Mouse (Mus musculus): ENCODE data around the gene Txnip. TPM values are rescaled to one million over a fixed set of nuclear protein-coding genes. Genes with fewer than 3 reads are reported as not detected.

Gene Txnip
- polyA plus RNA-seq, 1 experiment from 2014 or later: 257 TPM

GRCm38 (mm10) chr3:96569966-96570605, 12.3 kb downstream of the Txnip start:
- Histone ChIP-seq H3K9ac (ENCODE audit: low read length) (no peak overlapping the region), H3K9me3 (ENCODE audit: control insufficient read depth, low read length) (no peaks in the 10 kb centered on the region), H3K27ac (replicated peaks in 1 of 2; ENCODE audit: control insufficient read depth in 1 of 2, insufficient read depth in 1 of 2, low read depth in 2 of 2, low read length in 2 of 2) (0 out of 4 replicates have a peak overlapping the region, but pooled peaks of 1 of the 2 experiments have one; percentile 10), H3K27me3 (ENCODE audit: control insufficient read depth, insufficient read depth, low read length) (no peaks in the 10 kb centered on the region), H3K4me1 (ENCODE audit: control insufficient read depth in 2 of 2, insufficient read depth in 2 of 2, low read length in 2 of 2) (peaks cover 26 to 50% of the 10 kb centered on the region in 2 experiments), H3K4me2 (ENCODE audit: low read length) (peak overlapping the region; percentile 18; the same call in 1 of the 2 replicates), H3K4me3 (ENCODE audit: control insufficient read depth in 1 of 2, insufficient read depth in 1 of 2, low read depth in 1 of 2, low read length in 2 of 2) (no peak overlapping the region), H3K36me3 (ENCODE audit: control insufficient read depth, insufficient read depth, low read length) (no peaks in the 10 kb centered on the region)
- no peak for ATAC-seq (ENCODE audit: insufficient number of reproducible peaks, insufficient read depth, low FRiP score, low read depth)
- 78% methylated on average over 11 of the region's 11 CpGs for WGBS

DNA sequence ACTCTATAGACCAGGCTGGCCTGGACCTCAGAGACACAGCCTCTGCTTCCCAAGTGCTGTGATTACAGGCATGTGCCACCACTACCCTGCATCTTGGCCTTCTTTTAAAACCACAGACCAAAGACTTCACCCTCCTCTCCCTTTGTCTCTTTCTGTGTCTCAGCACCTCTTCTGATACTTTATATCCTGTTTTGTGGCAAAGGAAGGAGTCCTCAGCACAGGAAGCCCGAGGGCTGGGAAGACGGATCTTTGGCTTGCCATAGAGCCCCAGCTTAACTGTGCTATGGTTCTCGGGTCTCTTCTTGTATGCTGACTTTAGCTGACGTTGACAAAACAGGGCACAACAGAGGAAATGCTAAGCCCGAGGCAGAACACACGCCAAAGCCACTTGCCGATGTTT, 12.9 kb downstream of the Txnip start:
- H3K36me3 ChIP-seq (ENCODE audit: control insufficient read depth, insufficient read depth, low read length): no peaks in the 10 kb centered on the region
- no peaks in the 10 kb centered on the region for H3K27me3 ChIP-seq (ENCODE audit: control insufficient read depth, insufficient read depth, low read length)
- H3K4me2 ChIP-seq (ENCODE audit: low read length): no peak overlapping the region
- H3K9me3 ChIP-seq (ENCODE audit: control insufficient read depth, low read length): no peaks in the 10 kb centered on the region
- peaks cover 30 to 56% of the 10 kb centered on the region in 2 experiments for H3K4me1 ChIP-seq (ENCODE audit: control insufficient read depth in 2 of 2, insufficient read depth in 2 of 2, low read length in 2 of 2)
- no peak overlapping the region for H3K4me3 ChIP-seq (ENCODE audit: control insufficient read depth in 1 of 2, insufficient read depth in 1 of 2, low read depth in 1 of 2, low read length in 2 of 2)
- WGBS: 65% methylated on average over 7 of the region's 7 CpGs
- ATAC-seq (ENCODE audit: insufficient number of reproducible peaks, insufficient read depth, low FRiP score, low read depth): no peak
- H3K9ac ChIP-seq (ENCODE audit: low read length): no peak overlapping the region
- H3K27ac ChIP-seq (replicated peaks in 1 of 2; ENCODE audit: control insufficient read depth in 1 of 2, insufficient read depth in 1 of 2, low read depth in 2 of 2, low read length in 2 of 2): peak overlapping the region; percentile 10 to 18; a peak in 1 of 4 replicates

DNA sequence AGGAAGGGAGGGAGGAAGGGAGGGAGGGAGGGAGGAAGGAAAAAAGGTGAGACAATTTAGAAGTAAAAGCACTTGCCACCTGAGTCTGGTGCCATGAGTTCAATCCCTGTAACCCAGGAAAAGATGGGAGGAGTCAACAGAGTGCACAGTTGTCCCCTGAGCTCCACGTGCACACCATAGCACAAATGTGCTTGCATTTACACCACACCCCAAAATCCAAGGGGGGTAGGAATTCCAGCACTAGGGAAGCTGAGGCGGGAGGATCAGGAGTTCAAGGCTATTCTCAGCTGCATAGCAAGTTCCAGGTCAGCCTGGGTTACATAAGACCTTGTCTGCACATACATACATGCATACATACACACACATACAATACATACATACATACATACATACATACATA, 13.6 kb downstream of the Txnip start:
- Histone ChIP-seq H3K4me2 (ENCODE audit: low read length) (no peak overlapping the region), H3K27me3 (ENCODE audit: control insufficient read depth, insufficient read depth, low read length) (no peaks in the 10 kb centered on the region), H3K36me3 (ENCODE audit: control insufficient read depth, insufficient read depth, low read length) (no peaks in the 10 kb centered on the region), H3K9me3 (ENCODE audit: control insufficient read depth, low read length) (no peaks in the 10 kb centered on the region), H3K4me3 (ENCODE audit: control insufficient read depth in 1 of 2, insufficient read depth in 1 of 2, low read depth in 1 of 2, low read length in 2 of 2) (no peak overlapping the region), H3K27ac (replicated peaks in 1 of 2; ENCODE audit: control insufficient read depth in 1 of 2, insufficient read depth in 1 of 2, low read depth in 2 of 2, low read length in 2 of 2) (peak overlapping the region in 1 of 2 experiments; percentile 68; a peak in 3 of 4 replicates), H3K9ac (ENCODE audit: low read length) (no peak overlapping the region), H3K4me1 (ENCODE audit: control insufficient read depth in 2 of 2, insufficient read depth in 2 of 2, low read length in 2 of 2) (peaks cover 36 to 63% of the 10 kb centered on the region in 2 experiments)
- 77% methylated on average over 2 of the region's 2 CpGs for WGBS
- no peak for ATAC-seq (ENCODE audit: insufficient number of reproducible peaks, insufficient read depth, low FRiP score, low read depth)

- Histone ChIP-seq H3K36me3 (ENCODE audit: control insufficient read depth, insufficient read depth, low read length) (no peaks in the 10 kb centered on the region), H3K4me2 (ENCODE audit: low read length) (no peak overlapping the region), H3K27ac (replicated peaks in 1 of 2; ENCODE audit: control insufficient read depth in 1 of 2, insufficient read depth in 1 of 2, low read depth in 2 of 2, low read length in 2 of 2) (peak overlapping the region; percentile 61 to 68), H3K9ac (ENCODE audit: low read length) (no peak overlapping the region; the same call in 1 of the 2 replicates), H3K4me1 (ENCODE audit: control insufficient read depth in 2 of 2, insufficient read depth in 2 of 2, low read length in 2 of 2) (peaks cover 40 to 64% of the 10 kb centered on the region in 2 experiments), H3K27me3 (ENCODE audit: control insufficient read depth, insufficient read depth, low read length) (no peaks in the 10 kb centered on the region), H3K9me3 (ENCODE audit: control insufficient read depth, low read length) (no peaks in the 10 kb centered on the region), H3K4me3 (ENCODE audit: control insufficient read depth in 1 of 2, insufficient read depth in 1 of 2, low read depth in 1 of 2, low read length in 2 of 2) (no peak overlapping the region)
- ATAC-seq (ENCODE audit: insufficient number of reproducible peaks, insufficient read depth, low FRiP score, low read depth): no peak
- 61% methylated on average over 16 of the region's 16 CpGs for WGBS
Measured at GRCm38 (mm10) chr3:96571896-96572698, 14.3 kb downstream of the Txnip start.

GRCm38 (mm10) chr3:96573611-96574511, 16.1 kb downstream of the Txnip start:
- ATAC-seq (ENCODE audit: insufficient number of reproducible peaks, insufficient read depth, low FRiP score, low read depth): no peak
- 41% methylated on average over 18 of the region's 19 CpGs for WGBS
- peak overlapping the region in 1 of 2 experiments; percentile 47; a peak in 1 of 4 replicates for H3K27ac ChIP-seq (replicated peaks in 1 of 2; ENCODE audit: control insufficient read depth in 1 of 2, insufficient read depth in 1 of 2, low read depth in 2 of 2, low read length in 2 of 2)
- no peaks in the 10 kb centered on the region for H3K9me3 ChIP-seq (ENCODE audit: control insufficient read depth, low read length)
- H3K9ac ChIP-seq (ENCODE audit: low read length): no peak overlapping the region
- no peak overlapping the region for H3K4me2 ChIP-seq (ENCODE audit: low read length)
- H3K4me1 ChIP-seq (ENCODE audit: control insufficient read depth in 2 of 2, insufficient read depth in 2 of 2, low read length in 2 of 2): peaks cover 48 to 78% of the 10 kb centered on the region in 2 experiments
- H3K36me3 ChIP-seq (ENCODE audit: control insufficient read depth, insufficient read depth, low read length): no peaks in the 10 kb centered on the region
- no peak overlapping the region for H3K4me3 ChIP-seq (ENCODE audit: control insufficient read depth in 1 of 2, insufficient read depth in 1 of 2, low read depth in 1 of 2, low read length in 2 of 2)
- H3K27me3 ChIP-seq (ENCODE audit: control insufficient read depth, insufficient read depth, low read length): no peaks in the 10 kb centered on the region

DNA sequence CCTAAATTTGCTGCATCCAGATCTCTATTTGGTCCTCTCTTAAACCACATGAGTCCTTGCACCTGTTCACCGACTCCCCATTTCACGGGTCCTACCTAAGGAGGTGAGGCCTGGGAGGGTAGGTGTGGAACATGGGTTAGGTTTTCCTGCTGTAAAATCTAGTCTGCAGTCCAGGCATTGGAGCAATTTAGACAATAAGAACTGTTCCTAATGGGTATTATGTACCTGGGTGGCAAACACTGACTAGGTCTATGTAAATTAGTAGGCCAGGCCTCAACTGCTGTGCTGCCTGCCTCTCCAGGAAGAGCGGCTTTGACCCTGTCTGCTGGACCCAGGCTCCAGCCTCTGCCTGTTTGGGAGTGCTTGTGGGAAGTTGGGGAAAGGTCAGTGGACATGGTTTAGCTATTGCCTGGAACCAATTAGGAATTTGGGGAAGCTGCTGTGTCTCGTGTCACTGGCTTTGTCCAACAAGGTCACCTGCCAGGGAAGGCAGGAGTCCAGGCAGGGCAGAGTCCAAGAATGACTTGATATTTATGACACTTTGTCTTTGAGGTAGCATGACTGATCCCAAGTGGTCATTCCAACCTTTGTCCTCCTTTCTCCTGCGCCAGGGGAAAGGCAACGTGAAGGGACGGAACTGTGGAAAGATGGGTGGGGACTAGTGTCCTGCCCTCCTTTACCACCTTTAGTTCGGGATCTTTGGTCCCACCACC, 17.7 kb downstream of the Txnip start:
- peaks cover 45 to 77% of the 10 kb centered on the region in 2 experiments for H3K4me1 ChIP-seq (ENCODE audit: control insufficient read depth in 2 of 2, insufficient read depth in 2 of 2, low read length in 2 of 2)
- WGBS: 80% methylated on average over 8 of the region's 8 CpGs

More for the DNA sequence above, 17.7 kb downstream of the Txnip start:
- H3K36me3 ChIP-seq (ENCODE audit: control insufficient read depth, insufficient read depth, low read length): no peaks in the 10 kb centered on the region
- ATAC-seq (ENCODE audit: insufficient number of reproducible peaks, insufficient read depth, low FRiP score, low read depth): no peak
- no peaks in the 10 kb centered on the region for H3K9me3 ChIP-seq (ENCODE audit: control insufficient read depth, low read length)
- H3K4me2 ChIP-seq (ENCODE audit: low read length): peak overlapping the region; percentile 61
- H3K4me3 ChIP-seq (ENCODE audit: control insufficient read depth in 1 of 2, insufficient read depth in 1 of 2, low read depth in 1 of 2, low read length in 2 of 2): no peak overlapping the region
- peak overlapping the region; percentile 100 for H3K27ac ChIP-seq (replicated peaks in 1 of 2; ENCODE audit: control insufficient read depth in 1 of 2, insufficient read depth in 1 of 2, low read depth in 2 of 2, low read length in 2 of 2)
- H3K27me3 ChIP-seq (ENCODE audit: control insufficient read depth, insufficient read depth, low read length): no peaks in the 10 kb centered on the region
- peak overlapping the region; percentile 65; the same call in 1 of the 2 replicates for H3K9ac ChIP-seq (ENCODE audit: low read length)
